Mouse (Mus musculus) spleen, postnatal 4 days (tissue): ENCODE results near the gene Lysmd2.
"Not testable (repeated sequence)": the region's sequence is repeated elsewhere in the genome, so short reads cannot be mapped to it uniquely, and the experiment has no call there.

Experiments used
- DNase-seq, 2 experiments: peaks; one replicate each; pipeline ENCODE4 v3.0.0; 2022; ENCODE audit warnings: low spot score in 2 of 2

Gene Lysmd2

DNA sequence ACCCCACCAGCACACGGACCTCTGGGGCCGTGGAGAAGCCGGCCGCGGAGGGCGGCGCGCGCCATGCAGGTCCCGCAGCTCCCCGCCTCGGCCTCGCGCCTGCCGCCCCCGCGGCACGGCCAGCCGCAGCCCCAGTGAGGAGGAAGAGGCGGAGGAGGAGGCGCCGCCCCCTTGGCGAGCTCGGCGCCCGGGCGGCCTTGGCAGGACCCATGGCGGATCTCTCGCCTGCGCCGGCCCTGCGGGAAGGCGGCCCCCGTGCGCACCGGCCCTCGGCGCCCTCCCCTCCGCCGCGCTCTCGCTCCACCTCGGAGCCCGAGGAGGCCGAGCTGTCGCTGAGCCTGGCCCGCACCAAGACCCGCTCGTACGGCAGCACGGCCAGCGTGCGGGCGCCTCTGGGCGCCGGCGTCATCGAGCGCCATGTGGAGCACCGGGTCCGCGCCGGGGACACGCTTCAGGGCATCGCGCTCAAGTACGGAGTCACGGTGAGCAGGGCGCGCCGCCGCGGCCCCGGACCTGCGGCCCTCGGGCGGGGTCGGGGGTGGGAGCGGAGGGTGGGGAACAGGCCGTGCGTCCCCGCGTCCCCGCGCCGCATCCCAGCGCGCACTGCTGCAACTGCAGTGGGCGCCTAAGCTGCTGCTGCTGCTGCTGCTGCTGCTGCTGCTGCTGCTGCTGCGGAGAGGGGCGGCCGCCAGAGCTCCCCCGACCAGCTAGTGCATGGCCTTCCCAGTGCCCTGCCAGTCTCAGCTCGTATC lies at the start of gene Lysmd2:
Lysmd2 (plus strand) TSS at position 186 of the 752 bp plus-strand sequence.
- DNase-seq, result peak; percentile 29 to 68

DNA sequence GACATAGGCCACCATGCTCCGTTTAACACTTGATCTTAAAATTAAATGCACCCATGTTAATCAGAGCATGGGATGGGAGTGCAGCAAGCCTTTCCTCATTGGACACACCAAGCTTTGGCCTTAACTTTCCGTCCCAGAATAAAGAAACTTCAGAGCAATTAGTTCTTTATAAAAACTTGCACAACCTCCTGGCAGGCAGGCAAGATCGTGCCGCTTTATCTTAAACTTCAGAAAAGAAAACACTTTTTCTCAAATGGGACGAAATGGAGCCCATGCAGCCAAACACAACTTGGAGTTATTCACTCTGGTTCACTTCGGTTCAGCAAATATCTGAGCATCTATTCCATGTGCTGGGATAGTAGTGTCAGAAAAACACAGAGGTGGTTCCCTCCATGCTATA lies 46.2 kb upstream of the Lysmd2 start:
- no peak for DNase-seq

DNA sequence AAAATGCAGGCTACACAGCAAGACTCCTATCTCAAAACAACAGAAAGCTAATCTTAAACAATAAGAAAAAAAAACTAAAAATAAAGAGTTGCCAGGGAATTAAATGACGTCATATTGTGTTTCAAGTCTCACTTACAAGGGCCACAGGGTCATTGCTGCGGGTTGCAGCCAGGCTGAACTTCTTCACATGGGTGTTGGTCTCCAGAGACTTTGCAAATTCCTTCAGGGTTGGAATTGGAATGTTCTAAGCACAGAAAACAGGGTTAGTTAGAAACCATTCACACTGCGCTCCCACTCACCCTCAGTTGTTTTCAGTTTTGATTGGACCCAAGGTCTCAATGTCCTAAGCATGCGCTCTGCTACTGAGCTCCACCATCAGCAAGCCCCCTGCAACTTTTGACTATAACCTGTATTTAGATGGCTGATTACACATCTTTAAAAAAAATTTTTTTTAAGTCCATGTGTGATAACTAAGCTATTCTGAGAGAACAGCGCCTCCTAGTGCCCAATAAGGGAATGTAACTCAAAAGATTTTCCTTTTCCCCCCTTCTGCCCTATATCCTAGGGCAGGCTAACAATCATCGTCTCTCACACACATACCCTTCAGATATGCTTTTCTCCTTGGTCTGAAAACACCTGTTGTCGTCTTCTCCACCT lies 43.7 kb upstream of the Lysmd2 start:
- no peak for DNase-seq

GRCm38 (mm10) chr9:75589850-75590790 lies 35.4 kb upstream of the Lysmd2 start:
- DNase-seq, result no peak

DNA sequence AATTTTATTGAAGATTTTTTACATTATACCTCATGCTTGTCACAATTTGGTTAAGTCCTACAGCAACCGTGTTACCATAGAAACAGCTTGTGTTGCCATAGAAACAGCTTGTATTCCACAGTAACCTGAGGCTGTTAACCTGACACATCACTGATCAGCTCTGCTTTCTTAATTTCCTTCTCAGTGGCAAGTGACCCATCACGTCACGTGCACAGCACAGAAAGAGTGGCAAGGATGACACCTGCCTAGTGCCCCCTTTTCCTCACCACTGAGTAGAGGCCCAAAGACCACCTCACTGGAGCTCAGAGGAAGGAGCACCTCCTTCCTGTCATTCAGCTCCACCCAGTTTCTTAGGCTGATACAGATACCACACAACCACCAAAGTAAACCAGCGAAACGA lies 32.1 kb upstream of the Lysmd2 start:
- no peak for DNase-seq

DNA sequence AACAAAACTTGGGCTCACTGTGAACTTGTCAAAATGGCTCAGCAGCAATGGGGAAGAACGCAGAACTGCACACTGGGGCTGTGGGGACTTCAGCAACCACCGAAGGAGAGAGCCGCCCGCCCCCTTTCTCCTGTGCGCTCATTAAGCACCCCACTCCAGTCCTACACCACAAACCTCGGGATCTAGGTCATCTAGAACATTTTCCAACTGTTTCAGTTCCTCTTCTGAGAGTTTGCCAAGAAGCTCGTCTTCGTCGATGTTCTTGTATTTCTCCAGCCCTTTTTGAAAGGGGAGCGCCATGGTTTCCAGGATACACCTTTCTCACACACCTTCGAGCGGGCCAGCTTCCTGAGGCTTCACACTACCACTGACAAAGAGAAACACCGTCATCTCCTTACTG lies 28.5 kb upstream of the Lysmd2 start:
- DNase-seq, result no peak

DNA sequence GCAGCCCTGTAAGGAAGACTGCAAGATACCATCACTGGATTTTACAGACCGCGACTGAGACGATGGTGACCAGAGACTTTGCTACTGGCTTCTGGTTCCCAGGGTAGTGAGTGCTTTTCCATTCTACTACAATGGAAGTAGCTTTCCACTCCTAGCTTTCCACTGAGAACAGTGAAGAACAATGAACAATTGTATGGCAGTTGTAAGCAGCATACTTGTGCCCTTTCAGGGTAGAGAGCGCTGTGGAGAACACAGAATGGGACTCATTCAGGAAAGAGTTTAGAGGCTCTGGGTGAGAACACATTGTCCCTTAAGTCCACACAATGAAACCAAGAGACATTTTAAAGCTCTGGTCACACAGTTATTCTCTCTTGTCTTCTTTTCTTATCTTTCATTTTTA lies 27.9 kb upstream of the Lysmd2 start:
- DNase-seq, result no peak

- no peak for DNase-seq
Observed at GRCm38 (mm10) chr9:75599191-75599841, 26.2 kb upstream of the Lysmd2 start.

DNA sequence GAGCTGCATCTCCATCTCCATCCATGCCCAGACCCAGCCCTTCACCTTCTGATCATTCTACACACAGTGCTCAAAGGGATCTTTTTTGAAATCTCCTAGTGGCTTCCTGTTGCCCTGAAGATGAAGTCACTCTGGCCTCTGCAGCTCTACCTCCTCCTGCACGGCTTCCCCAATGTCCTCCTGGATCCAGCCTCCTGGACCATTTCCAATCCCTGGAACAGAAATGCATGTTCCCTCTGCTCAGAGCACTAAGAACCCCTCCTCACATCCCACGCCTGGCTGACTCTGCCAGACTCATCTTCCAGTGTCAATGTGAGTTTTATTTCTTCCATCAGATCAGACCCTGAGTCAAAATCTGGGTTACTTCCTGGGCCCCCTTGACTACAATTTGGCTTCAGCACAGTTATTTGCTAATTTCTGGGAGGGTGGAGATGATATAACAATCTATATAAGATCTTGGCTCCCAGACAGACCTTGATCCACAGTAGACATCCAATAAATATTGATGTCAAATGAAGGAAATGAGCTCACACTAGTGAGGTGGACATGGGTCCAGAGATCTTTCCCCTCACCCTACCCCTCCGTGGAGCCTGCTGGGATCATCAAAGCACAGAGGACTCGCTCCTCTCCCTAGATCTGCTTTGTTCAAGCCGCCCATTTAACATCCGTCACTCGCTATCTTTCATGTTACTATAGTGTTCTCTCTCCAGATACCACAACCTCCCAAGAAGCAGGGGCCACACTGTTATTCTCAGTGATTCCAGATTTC lies 25.2 kb upstream of the Lysmd2 start:
- DNase-seq, result no peak

DNA sequence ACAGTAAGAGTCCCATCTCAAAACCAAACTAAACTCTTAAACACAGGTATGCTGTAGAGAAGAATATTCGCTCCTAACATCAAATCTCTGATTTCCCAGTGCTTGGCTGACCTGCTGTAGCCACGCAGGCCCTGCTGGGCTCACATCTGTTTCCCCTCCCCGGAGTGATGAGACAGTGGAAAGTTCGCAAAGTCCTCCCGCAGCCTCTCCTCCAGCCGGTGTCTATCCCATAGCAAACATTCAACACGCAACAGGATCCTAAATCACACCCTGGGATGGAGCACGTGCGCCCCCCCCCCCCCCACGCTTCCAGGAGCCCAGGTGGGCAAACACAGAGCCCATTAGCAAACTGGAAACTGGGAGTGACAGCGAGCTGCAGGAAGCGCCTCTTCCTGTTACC lies 24.0 kb upstream of the Lysmd2 start:
- no peak for DNase-seq

- DNase-seq, result no peak
Observed at GRCm38 (mm10) chr9:75607496-75607895, 18.0 kb upstream of the Lysmd2 start.

GRCm38 (mm10) chr9:75609505-75609904 lies 16.0 kb upstream of the Lysmd2 start:
- DNase-seq, result no peak

DNA sequence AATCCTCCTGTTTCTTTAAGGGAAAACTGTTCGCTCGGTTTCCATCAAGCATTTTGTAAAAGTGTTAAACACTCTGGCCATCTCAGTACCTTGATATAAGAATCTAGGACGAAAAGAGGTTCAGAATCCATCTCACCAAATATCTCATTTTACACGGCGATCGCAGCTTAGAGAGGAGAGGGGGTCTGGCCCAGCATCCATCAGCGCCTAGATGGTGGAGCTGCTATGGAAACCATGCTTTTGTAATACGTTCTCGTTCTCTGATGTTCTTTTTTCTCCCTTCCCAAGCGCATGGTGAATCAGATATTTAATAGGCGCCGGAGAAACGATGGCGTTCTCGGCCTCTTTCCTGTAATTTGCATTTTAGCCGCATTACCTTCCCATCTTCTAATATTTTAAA lies 15.6 kb upstream of the Lysmd2 start:
- DNase-seq, result no peak

DNA sequence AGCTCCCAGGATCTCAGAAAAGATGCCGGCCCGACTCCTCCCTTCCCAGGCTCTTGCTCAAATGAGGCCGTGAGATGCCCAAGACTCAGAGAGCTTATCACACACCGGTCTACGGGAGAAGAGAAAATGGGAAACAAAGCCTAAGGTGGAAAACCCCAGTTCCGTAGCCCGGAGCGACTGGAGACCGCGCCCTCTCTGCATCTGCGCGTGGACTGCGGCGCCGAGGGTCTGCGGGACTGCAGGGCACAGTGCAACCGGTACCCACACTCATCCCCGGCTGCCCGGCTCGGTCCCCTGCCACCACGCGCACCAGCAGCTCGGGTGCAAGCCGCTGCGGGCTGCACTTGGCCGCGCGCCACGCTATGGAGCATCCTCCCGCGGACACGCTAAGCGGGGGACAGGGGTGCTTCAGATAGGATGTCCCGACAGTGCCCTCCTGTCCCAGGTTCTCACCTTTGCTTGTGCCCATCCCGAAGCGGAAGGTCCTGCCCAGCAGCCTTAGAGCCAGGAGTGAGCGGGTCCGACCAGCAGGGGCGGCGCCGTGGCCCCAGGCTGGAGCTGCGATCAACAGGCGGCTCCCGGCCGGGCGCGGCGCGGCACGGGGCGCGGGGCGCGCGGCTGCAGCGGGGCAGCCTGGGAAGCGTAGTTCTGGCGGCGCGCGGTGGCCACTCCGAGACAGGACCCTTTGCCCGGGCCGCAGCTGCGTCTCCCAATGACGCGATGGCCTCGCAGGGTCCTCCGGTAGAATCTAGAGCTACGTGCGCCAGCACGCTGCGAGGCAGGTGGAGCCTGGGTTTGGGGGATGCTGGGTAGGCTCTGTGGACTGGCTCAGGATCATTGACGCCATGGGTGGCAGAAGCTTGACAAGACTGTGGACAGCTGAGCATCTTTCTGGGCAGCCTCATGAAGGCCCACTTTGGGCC lies 14.7 kb upstream of the Lysmd2 start, which contains the start of gene Tmod2:
Tmod2 (minus strand) TSS at position 755 of the 923 bp plus-strand sequence.
- peak in 1 of 2 experiments; percentile 13 for DNase-seq

- DNase-seq, result no peak
Observed at GRCm38 (mm10) chr9:75616560-75616959, 9.0 kb upstream of the Lysmd2 start.

- DNase-seq, result no peak
Observed at GRCm38 (mm10) chr9:75618836-75619400, 6.6 kb upstream of the Lysmd2 start.

DNA sequence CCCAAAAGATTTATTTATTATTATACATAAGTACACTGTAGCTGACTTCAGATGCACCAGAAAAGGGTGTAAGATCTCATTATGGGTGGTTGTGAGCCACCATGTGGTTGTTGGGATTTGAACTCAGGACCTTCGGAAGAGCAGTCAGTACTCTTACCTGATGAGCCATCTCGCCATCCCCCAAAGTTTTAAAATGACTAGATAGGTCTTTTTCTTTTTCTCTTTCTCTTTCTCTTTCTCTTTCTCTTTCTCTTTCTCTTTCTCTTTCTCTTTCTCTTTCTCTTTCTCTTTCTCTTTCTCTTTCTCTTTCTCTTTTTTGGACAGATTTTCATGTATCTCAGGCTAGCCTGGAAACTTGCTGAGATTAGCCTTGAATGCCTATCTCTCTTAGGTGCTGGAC lies 5.8 kb upstream of the Lysmd2 start:
- DNase-seq, result not testable (repeated sequence)

- DNase-seq, result no peak
Observed at GRCm38 (mm10) chr9:75621428-75621827, 4.1 kb upstream of the Lysmd2 start.

- DNase-seq, result no peak
Observed at GRCm38 (mm10) chr9:75624983-75625555, 472 bp upstream of the Lysmd2 start.
